28 mouse cellular contexts compared by ENCODE assay signal in the genomic region with DNA sequence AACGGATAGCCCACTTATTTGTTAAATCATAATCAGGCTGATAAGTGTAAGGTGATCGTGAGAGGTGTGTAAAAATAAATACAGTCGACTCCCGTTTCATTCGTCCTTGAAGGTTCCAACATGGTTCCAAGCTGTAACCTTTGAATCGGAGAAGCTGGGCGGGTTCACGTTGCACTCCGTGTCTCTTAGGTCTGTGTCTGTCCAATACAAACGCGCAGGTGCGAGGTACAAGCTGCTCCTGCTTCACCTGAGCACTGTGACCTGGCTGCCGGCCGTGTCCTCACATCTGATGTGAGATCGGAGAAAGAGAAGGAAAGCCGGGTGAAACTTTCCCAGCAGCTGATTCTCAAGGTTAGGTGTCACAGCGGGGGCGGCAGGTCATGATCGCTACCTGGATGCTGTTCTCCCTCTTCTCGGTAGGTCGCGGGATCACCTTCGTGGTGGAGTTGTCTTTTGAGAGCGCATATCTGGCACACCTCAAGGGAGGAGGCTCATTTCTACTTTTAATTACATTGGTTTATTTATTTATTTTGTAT.
DNase-seq lines count a peak whose midpoint lies in the region; ATAC-seq lines count a peak whose summit lies in the region.
"Had no signal": no experiment of that assay in that cellular context is flagged by ENCODE, and none has a peak within 500 bp of the region (broad histone marks: within the 10 kb centered on the region; RNA-seq: fewer than 3 reads in every experiment).

No protein-coding gene starts in this region.

- WGBS in hindbrain, embryonic 10.5 days: 89% methylated on average over 24 of the region's 24 CpGs
- 90% methylated on average over 24 of the region's 24 CpGs for WGBS in hindbrain, embryonic 16.5 days
- WGBS in large intestine, adult 2 months: 48% methylated on average over 24 of the region's 24 CpGs

- peaks cover 49% of the 10 kb centered on the region for H3K4me1 ChIP-seq in hindbrain, embryonic 10.5 days (replicated peaks)
- H3K4me1 ChIP-seq in hindbrain, embryonic 16.5 days (ENCODE audit: control insufficient read depth, insufficient read depth, low read depth, low read length): peaks cover 18% of the 10 kb centered on the region

- H3K9ac ChIP-seq in hindbrain, embryonic 16.5 days (ENCODE audit: low read depth, low read length): no peak overlapping the region
- H3K9ac ChIP-seq: limb, embryonic 15.5 days; liver, embryonic 13.5 days; midbrain, embryonic 15.5 days had no signal

- H3K27ac ChIP-seq in hindbrain, embryonic 10.5 days: peak overlapping the region; percentile 82
- no peak overlapping the region for H3K27ac ChIP-seq in hindbrain, embryonic 16.5 days (ENCODE audit: low read depth, low read length)
- H3K27ac ChIP-seq: liver, embryonic 13.5 days had no signal

- no peak for ATAC-seq in hindbrain, embryonic 16.5 days
- ATAC-seq: CD4-positive, CD25-positive, alpha-beta regulatory T cell, adult 4 months had no signal

- no peaks in the 10 kb centered on the region for H3K9me3 ChIP-seq in hindbrain, embryonic 10.5 days
- no peaks in the 10 kb centered on the region for H3K9me3 ChIP-seq in hindbrain, embryonic 16.5 days (ENCODE audit: control insufficient read depth, low read length)
- H3K9me3 ChIP-seq: hindbrain, embryonic 13.5 days; limb, embryonic 10.5 days; limb, embryonic 15.5 days; liver, embryonic 13.5 days; midbrain, embryonic 15.5 days; neural tube, embryonic 15.5 days had no signal

- H3K4me2 ChIP-seq in hindbrain, embryonic 16.5 days (ENCODE audit: low read length): no peak overlapping the region
- H3K4me2 ChIP-seq: liver, embryonic 13.5 days had no signal

- peaks cover under 1% of the 10 kb centered on the region; the same call in 1 of the 2 replicates for H3K27me3 ChIP-seq in hindbrain, embryonic 10.5 days (ENCODE audit: insufficient read depth, poor library complexity, severe bottlenecking)
- H3K27me3 ChIP-seq in hindbrain, embryonic 16.5 days (replicated peaks; ENCODE audit: control insufficient read depth, insufficient read depth, low read length): no peaks in the 10 kb centered on the region
- H3K27me3 ChIP-seq: hindbrain, embryonic 13.5 days; limb, embryonic 15.5 days; liver, embryonic 13.5 days; midbrain, embryonic 15.5 days; neural tube, embryonic 15.5 days had no signal

- peaks cover 5% of the 10 kb centered on the region; the same call in 1 of the 2 replicates for H3K36me3 ChIP-seq in hindbrain, embryonic 10.5 days
- H3K36me3 ChIP-seq in hindbrain, embryonic 16.5 days (ENCODE audit: control insufficient read depth, insufficient read depth, low read length): no peaks in the 10 kb centered on the region
- H3K36me3 ChIP-seq: hindbrain, embryonic 13.5 days; liver, embryonic 13.5 days; midbrain, embryonic 15.5 days; neural tube, embryonic 15.5 days had no signal

- DNase-seq in heart, adult 11 months: peak; percentile 87
- no peak for DNase-seq in heart, adult 8-10 months (ENCODE audit: low spot score)
- no peak for DNase-seq in hindbrain, embryonic 10.5 days (ENCODE audit: low spot score)
- DNase-seq in R1 (ENCODE audit: low read depth, low spot score): peak; percentile 66
- peak; percentile 46 for DNase-seq in large intestine, adult 2 months (ENCODE audit: low read depth, low spot score)
- DNase-seq in right cerebral cortex, adult 18-20 months: no peak
- DNase-seq: adrenal gland, adult 8-10 months; cerebellum, adult 8-10 months; cerebellum, postnatal 25 days; gastrocnemius, postnatal 14 days; kidney, adult 8-10 months; kidney, postnatal 10 days; layer of hippocampus, adult 9-11 months; liver, embryonic 13.5 days; lung, adult 2 months; lung, postnatal 14 days; retina, postnatal 1 day; right cerebral cortex, postnatal 25 days; spleen, adult 18-20 months; thymus, adult 18-20 months; thymus, postnatal 25 days had no signal

- no peak overlapping the region for H3K4me3 ChIP-seq in hindbrain, embryonic 10.5 days
- H3K4me3 ChIP-seq in hindbrain, embryonic 16.5 days (ENCODE audit: low read length): no peak overlapping the region
- H3K4me3 ChIP-seq: limb, embryonic 10.5 days; limb, embryonic 15.5 days; liver, embryonic 13.5 days; midbrain, embryonic 15.5 days had no signal

Comparison
In these comparisons a context has a peak if more than half of its experiments do, and no peak if none do; other contexts are left out.
1. DNase-seq: peak in heart, adult 11 months (single experiment), R1 (single experiment) and large intestine, adult 2 months (single experiment); none in heart, adult 8-10 months (single experiment), hindbrain, embryonic 10.5 days (single experiment) and right cerebral cortex, adult 18-20 months (single experiment).